In genomic region chr1:88698926-88699325, GRCm38 (mm10) we compare ENCODE assay signal across 8 mouse cellular contexts. TPM values are rescaled to one million over a fixed set of nuclear protein-coding genes. Genes with fewer than 3 reads are reported as not detected.
DNase-seq lines count a peak whose midpoint lies in the region; ATAC-seq and TF ChIP-seq lines count a peak whose summit lies in the region.

No protein-coding gene starts in this region.

- TF ChIP-seq CTCF in spleen, adult 2 months (IDR thresholded peaks at IDR 0.05; ENCODE audit: extremely low read depth, insufficient read depth, insufficient read length, insufficient replicate concordance), result no peak
- TF ChIP-seq CTCF in stomach, postnatal 0 days (IDR thresholded peaks at IDR 0.05; ENCODE audit: low read depth), result no peak

- H3K27me3 ChIP-seq in heart, embryonic 10.5 days (ENCODE audit: insufficient read depth, poor library complexity, severe bottlenecking), result no peaks in the 10 kb centered on the region
- no peaks in the 10 kb centered on the region for H3K27me3 ChIP-seq in spleen, adult 2 months (ENCODE audit: control insufficient read depth, insufficient read depth, low read length)
- no peaks in the 10 kb centered on the region for H3K27me3 ChIP-seq in limb, embryonic 13.5 days
- no peaks in the 10 kb centered on the region for H3K27me3 ChIP-seq in stomach, postnatal 0 days (ENCODE audit: control insufficient read depth, insufficient read depth, low read length)

- intact Hi-C loops in left cerebral cortex, postnatal 36 days (cut with DNase I), result no loop called here

- DNase-seq in heart, embryonic 10.5 days (ENCODE audit: low spot score), result no peak
- DNase-seq in heart, adult 11 months, result no peak
- no peak for DNase-seq in spleen, adult 2 months (ENCODE audit: low read depth in 1 of 2, low spot score in 2 of 2)
- no peak for DNase-seq in spleen, adult 12 weeks (ENCODE audit: low spot score)
- no peak for DNase-seq in stomach, postnatal 0 days (ENCODE audit: low spot score)
- DNase-seq in left cerebral cortex, postnatal 36 days (ENCODE audit: low spot score in 2 of 2), result no peak
- no peak for DNase-seq in layer of hippocampus, postnatal 10 days (ENCODE audit: low spot score in 2 of 2)

- peaks cover 22% of the 10 kb centered on the region for H3K4me1 ChIP-seq in heart, embryonic 10.5 days
- H3K4me1 ChIP-seq in spleen, adult 2 months (ENCODE audit: control insufficient read depth, insufficient read depth, insufficient read length), result no peaks in the 10 kb centered on the region; the same call in 1 of the 2 replicates
- H3K4me1 ChIP-seq in limb, embryonic 13.5 days, result peaks cover 30% of the 10 kb centered on the region
- peaks cover 5% of the 10 kb centered on the region for H3K4me1 ChIP-seq in stomach, postnatal 0 days (replicated peaks; ENCODE audit: control insufficient read depth, insufficient read depth)

- no peak for ATAC-seq in limb, embryonic 13.5 days (ENCODE audit: low FRiP score, low read depth)
- ATAC-seq in stomach, postnatal 0 days (ENCODE audit: low FRiP score, low TSS enrichment), result no peak

- no peak overlapping the region for H3K9ac ChIP-seq in limb, embryonic 13.5 days
- H3K9ac ChIP-seq in stomach, postnatal 0 days (ENCODE audit: low read length), result no peak overlapping the region

- H3K9me3 ChIP-seq in heart, embryonic 10.5 days, result no peaks in the 10 kb centered on the region
- H3K9me3 ChIP-seq in limb, embryonic 13.5 days, result no peaks in the 10 kb centered on the region
- H3K9me3 ChIP-seq in stomach, postnatal 0 days (ENCODE audit: control insufficient read depth, low read length), result no peaks in the 10 kb centered on the region

- H3K36me3 ChIP-seq in heart, embryonic 10.5 days, result peaks cover 5% of the 10 kb centered on the region
- H3K36me3 ChIP-seq in spleen, adult 2 months (ENCODE audit: control insufficient read depth, insufficient read depth, low read length), result no peaks in the 10 kb centered on the region
- H3K36me3 ChIP-seq in limb, embryonic 13.5 days, result peaks cover 9% of the 10 kb centered on the region; the same call in 1 of the 2 replicates
- no peaks in the 10 kb centered on the region for H3K36me3 ChIP-seq in stomach, postnatal 0 days (ENCODE audit: control insufficient read depth, insufficient read depth, low read length)

- peak overlapping the region; percentile 90 for H3K4me2 ChIP-seq in limb, embryonic 13.5 days (replicated peaks)
- peak overlapping the region; percentile 92 for H3K4me2 ChIP-seq in stomach, postnatal 0 days (replicated peaks; ENCODE audit: low read depth)

- H3K4me3 ChIP-seq in heart, embryonic 10.5 days, result peak overlapping the region; percentile 85
- peak overlapping the region; percentile 51 for H3K4me3 ChIP-seq in spleen, adult 2 months (ENCODE audit: extremely low read depth, insufficient read depth, insufficient read length)
- peak overlapping the region; percentile 84 for H3K4me3 ChIP-seq in limb, embryonic 13.5 days
- H3K4me3 ChIP-seq in stomach, postnatal 0 days (ENCODE audit: low read depth, low read length), result peak overlapping the region; percentile 80; the same call in 1 of the 2 replicates

- H3K27ac ChIP-seq in heart, embryonic 10.5 days, result peak overlapping the region; percentile 25; the same call in 1 of the 2 replicates
- H3K27ac ChIP-seq in spleen, adult 2 months (ENCODE audit: insufficient read depth, low read length), result peak overlapping the region; percentile 5; the same call in 1 of the 2 replicates
- H3K27ac ChIP-seq in limb, embryonic 13.5 days, result no peak overlapping the region
- no peak overlapping the region for H3K27ac ChIP-seq in stomach, postnatal 0 days (replicated peaks)

- WGBS in heart, embryonic 10.5 days, result 41% methylated on average over 5 of the region's 5 CpGs
- WGBS in spleen, adult 2 months, result 42% methylated on average over 5 of the region's 5 CpGs
- WGBS in limb, embryonic 13.5 days, result 23% methylated on average over 5 of the region's 5 CpGs
- 27% methylated on average over 5 of the region's 5 CpGs for WGBS in stomach, postnatal 0 days

- TF ChIP-seq EP300 in stomach, postnatal 0 days (optimal IDR thresholded peaks at IDR 0.05), result no peak

- TF ChIP-seq POLR2A in spleen, adult 2 months (IDR thresholded peaks at IDR 0.05; ENCODE audit: low read depth, low read length), result no peak

RNA-seq across cellular contexts. Expression of gene Arl4c, which starts 3.1 kb away (rescaled TPM):
- 9.2 and 16.0 TPM in 2 replicates for polyA plus RNA-seq in heart, embryonic 10.5 days (2016; fragmentation: Nextera tagmentation; extraction: Ambion mirVana)
- polyA plus RNA-seq in spleen, adult 2 months (2012; rRNA removed), result 31.0 and 46.1 TPM in 2 replicates
- 10.2 and 11.5 TPM in 2 replicates for polyA plus RNA-seq in limb, embryonic 13.5 days (2015; fragmentation: Nextera tagmentation; extraction: Ambion mirVana)
- 5.7 and 5.8 TPM in 2 replicates for polyA plus RNA-seq in stomach, postnatal 0 days (2015; fragmentation: Nextera tagmentation; extraction: Ambion mirVana)
- 10 to 100 TPM; 31.4 to 40.0 TPM for total RNA-seq in left cerebral cortex, postnatal 36 days (2021)
- 10 to 100 TPM; 52.3 to 52.5 TPM for total RNA-seq in layer of hippocampus, postnatal 10 days (2021)

Comparison
In these comparisons a context has a peak if more than half of its experiments do, and no peak if none do; other contexts are left out.
1. H3K27ac ChIP-seq: peak in heart, embryonic 10.5 days (single experiment) and spleen, adult 2 months (single experiment); none in limb, embryonic 13.5 days (single experiment) and stomach, postnatal 0 days (single experiment).
2. Peak in every context shown above with its lines, with median percentiles within 50 percentile points of each other: H3K4me3 ChIP-seq.